Mouse (Mus musculus) small intestine, adult 2 months (tissue): ENCODE measurements around the gene Npas3.

ENCODE experiments used
- CTCF ChIP-seq: fragments of 200-500 bp; IDR thresholded peaks from 2 replicates; pipeline ENCODE4 v1.5.1; 2012; ENCODE audit warnings: low read depth, mild to moderate bottlenecking, control low read depth, inconsistent platforms, low read length, moderate library complexity, mixed read lengths; ENCODE audit not compliant: insufficient replicate concordance, insufficient read length; ENCODE audit errors: extremely low read depth
- POLR2A ChIP-seq: fragments of 200-500 bp; IDR thresholded peaks from 2 replicates; pipeline ENCODE4 v1.6.1; 2012; ENCODE audit warnings: low read depth, mild to moderate bottlenecking, control low read depth, inconsistent platforms, low read length, moderate library complexity

DNA sequence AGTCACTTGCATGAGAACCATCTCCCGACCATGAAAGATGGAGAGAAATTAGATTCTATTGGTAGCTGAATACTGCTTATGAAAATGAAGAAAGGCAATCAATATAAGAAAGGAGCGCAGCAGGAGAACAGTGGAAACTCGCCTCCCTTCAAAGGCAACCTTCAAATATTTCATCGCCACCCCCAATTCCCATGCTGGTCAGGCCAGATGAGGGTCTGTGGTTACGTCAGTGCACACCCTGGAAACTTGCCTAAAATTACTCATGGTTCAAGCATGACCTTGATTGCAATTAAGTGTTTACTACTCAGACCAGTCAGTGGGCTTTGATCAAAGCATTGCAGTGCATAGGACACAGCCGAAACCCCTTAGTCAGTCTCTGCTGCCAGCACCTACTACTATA, 613.8 kb downstream of the Npas3 start:
- no peak for TF ChIP-seq POLR2A
- no peak for TF ChIP-seq CTCF
